Mouse (Mus musculus) bone marrow macrophage, adult 2 months (primary cell): ENCODE data around the gene Galnt5.

Experiments
- CTCF ChIP-seq: IDR thresholded peaks from 2 replicates; pipeline ENCODE4 v1.5.1; 2012; ENCODE audit warnings: low read depth, mild to moderate bottlenecking, low read length, moderate library complexity
- POLR2A ChIP-seq: IDR thresholded peaks from 2 replicates; pipeline ENCODE4 v1.6.1; 2012; ENCODE audit warnings: mild to moderate bottlenecking, low read depth, low read length, borderline replicate concordance

GRCm38 (mm10) chr2:57960786-57961185, 36.9 kb upstream of the Galnt5 start:
- TF ChIP-seq POLR2A: no peak
- no peak for TF ChIP-seq CTCF
